Comparison of ENCODE assay signal across 24 mouse cellular contexts in genomic region chr13:52279281-52279969, GRCm38 (mm10).
A peak's percentile ranks its signal among the peaks of the same experiment; 100 is the strongest.
DNase-seq lines count a peak whose midpoint lies in the region; TF ChIP-seq lines count a peak whose summit lies in the region.
"Had no signal": no experiment of that assay in that cellular context is flagged by ENCODE, and none has a peak within 500 bp of the region (broad histone marks: within the 10 kb centered on the region; RNA-seq: fewer than 3 reads in every experiment).

No protein-coding gene starts in this region.

- no peak for DNase-seq in spleen, adult 2 months (ENCODE audit: low read depth in 1 of 2, low spot score in 2 of 2)
- no peak for DNase-seq in spleen, postnatal 14 days (ENCODE audit: low spot score in 2 of 2)
- DNase-seq in 416B (ENCODE audit: low read depth) (peak; percentile 23), NIH3T3 (ENCODE audit: low read depth) (peak; percentile 50)
- no peak for DNase-seq in kidney, adult 18-20 months
- DNase-seq in layer of hippocampus, adult 9-10 months (ENCODE audit: low spot score), result no peak
- no peak for DNase-seq in neural tube, embryonic 10.5 days (ENCODE audit: extremely low spot score, low spot score)
- DNase-seq: adrenal gland, postnatal 10 days; cerebellum, adult 8-10 months; cerebellum, postnatal 25 days; gastrocnemius, postnatal 25 days; heart, adult 2 months; heart, postnatal 10 days; kidney, postnatal 14 days; lung, postnatal 36 days; right cerebral cortex, postnatal 25 days; thymus, postnatal 14 days had no signal

- peak overlapping the region; percentile 79 for H3K27ac ChIP-seq in spleen, adult 2 months (ENCODE audit: insufficient read depth, low read length)
- H3K27ac ChIP-seq: heart, adult 2 months; heart, embryonic 13.5 days; hindbrain, embryonic 14.5 days; limb, embryonic 12.5 days; liver, embryonic 15.5 days; lung, embryonic 15.5 days; neural tube, embryonic 13.5 days; stomach, embryonic 15.5 days had no signal

- H3K4me3 ChIP-seq in spleen, adult 2 months (ENCODE audit: extremely low read depth, insufficient read depth, insufficient read length), result no peak overlapping the region
- H3K4me3 ChIP-seq: heart, adult 2 months; heart, embryonic 13.5 days; limb, embryonic 12.5 days; liver, embryonic 15.5 days; lung, embryonic 15.5 days; neural tube, embryonic 13.5 days; stomach, embryonic 15.5 days had no signal

- 61% methylated on average over 11 of the region's 11 CpGs for WGBS in spleen, adult 2 months

- TF ChIP-seq CTCF in spleen, adult 2 months (IDR thresholded peaks at IDR 0.05; ENCODE audit: extremely low read depth, insufficient read depth, insufficient read length, insufficient replicate concordance), result no peak

- H3K36me3 ChIP-seq in spleen, adult 2 months (ENCODE audit: control insufficient read depth, insufficient read depth, low read length), result no peaks in the 10 kb centered on the region
- H3K36me3 ChIP-seq: heart, embryonic 13.5 days; limb, embryonic 12.5 days; liver, embryonic 15.5 days; lung, embryonic 15.5 days; neural tube, embryonic 13.5 days; stomach, embryonic 15.5 days had no signal

- no peaks in the 10 kb centered on the region for H3K27me3 ChIP-seq in spleen, adult 2 months (ENCODE audit: control insufficient read depth, insufficient read depth, low read length)
- H3K27me3 ChIP-seq: lung, embryonic 15.5 days; stomach, embryonic 15.5 days had no signal

- H3K4me1 ChIP-seq in spleen, adult 2 months (ENCODE audit: control insufficient read depth, insufficient read depth, insufficient read length), result peaks cover 18% of the 10 kb centered on the region; the same call in 1 of the 2 replicates
- H3K4me1 ChIP-seq: limb, embryonic 12.5 days; liver, embryonic 15.5 days; lung, embryonic 15.5 days; stomach, embryonic 15.5 days had no signal

- no peak for TF ChIP-seq POLR2A in spleen, adult 2 months (IDR thresholded peaks at IDR 0.05; ENCODE audit: low read depth, low read length)

Comparison
In these comparisons a context has a peak if more than half of its experiments do, and no peak if none do; other contexts are left out.
1. DNase-seq: peak in 416B (single experiment) and NIH3T3 (single experiment); none in spleen, adult 2 months (0 of 2), spleen, postnatal 14 days (0 of 2), kidney, adult 18-20 months (single experiment), layer of hippocampus, adult 9-10 months (single experiment) and neural tube, embryonic 10.5 days (single experiment).